Mouse (Mus musculus) liver, adult 2 months (tissue): ENCODE measurements at regions not wholly inside any gene's neighbourhood (a gene's known extent, or its start where the extent isn't known, plus 50 kb on each side); places are given as distances from the start of the nearest gene placed in this dataset.

Source experiments
- CTCF ChIP-seq: fragments of 200-500 bp; IDR thresholded peaks from 2 replicates; pipeline ENCODE4 v1.5.1; 2011; ENCODE audit warnings: low read depth, low read length, control low read depth
- POLR2A ChIP-seq: fragments of 200-500 bp; IDR thresholded peaks from 2 replicates; pipeline ENCODE4 v1.6.1; 2011; ENCODE audit warnings: low read length, control low read depth; ENCODE audit not compliant: insufficient read depth; ENCODE audit errors: extremely low read depth

DNA sequence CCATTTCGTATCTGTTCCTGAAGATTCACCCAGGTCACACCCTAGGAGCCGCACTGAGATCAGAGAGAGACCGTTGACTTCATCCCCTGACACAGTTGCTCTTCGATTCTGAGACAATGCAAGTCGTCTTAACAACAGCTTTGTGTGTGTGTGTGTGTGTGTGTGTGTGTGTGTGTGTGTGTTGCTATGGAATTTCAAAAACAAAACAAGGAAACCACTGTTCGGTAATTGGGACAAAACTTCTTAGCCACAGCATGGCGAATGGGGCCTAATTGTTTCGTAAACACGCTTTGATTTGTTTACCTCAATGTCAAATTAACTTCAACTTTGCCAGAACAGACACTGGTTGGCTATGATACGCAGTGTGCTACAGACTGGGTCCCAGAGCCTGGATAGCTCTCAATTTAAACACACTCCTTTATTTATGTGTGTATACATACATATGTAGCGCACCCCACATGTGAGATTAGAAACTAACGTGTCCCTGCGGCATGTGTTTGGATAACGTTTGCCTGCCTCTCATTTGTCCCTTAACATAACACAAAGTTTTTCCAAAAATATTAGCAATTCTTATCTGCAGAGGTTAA lies 176.1 kb upstream of the Spred2 start:
- TF ChIP-seq CTCF = no peak
- TF ChIP-seq POLR2A = no peak
